In the genomic region with DNA sequence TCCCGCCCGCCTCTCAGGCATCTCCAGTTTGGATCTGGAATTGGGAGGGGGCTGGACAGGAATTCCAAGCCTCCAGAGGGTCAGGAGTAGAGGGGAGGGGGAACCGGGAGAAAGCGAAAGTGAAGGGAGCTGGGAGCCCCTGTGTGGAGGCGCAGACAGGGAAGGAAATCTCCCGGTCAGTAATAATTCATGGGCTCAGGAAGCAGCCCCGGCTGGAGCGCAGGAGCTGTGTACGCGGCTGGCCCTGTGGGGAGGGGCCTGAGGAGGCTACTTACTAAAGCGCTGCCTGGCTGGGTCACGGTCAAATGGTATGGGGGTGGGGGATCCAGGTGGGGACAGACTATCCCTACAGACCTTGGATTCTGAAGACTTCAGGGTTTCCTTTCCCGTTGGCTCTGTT, we compare ENCODE assay signal across 8 mouse cellular contexts. TPM values are rescaled to one million over a fixed set of nuclear protein-coding genes. Genes with fewer than 3 reads are reported as not detected.
A peak's percentile ranks its signal among the peaks of the same experiment; 100 is the strongest.
DNase-seq lines count a peak whose midpoint lies in the region; ATAC-seq and TF ChIP-seq lines count a peak whose summit lies in the region.

No protein-coding gene starts in this region.

- no peaks in the 10 kb centered on the region for H3K9me3 ChIP-seq in ES-E14 (ENCODE audit: control insufficient read depth, insufficient read depth, low read depth, low read length)
- no peaks in the 10 kb centered on the region for H3K9me3 ChIP-seq in heart, embryonic 14.5 days (ENCODE audit: control insufficient read depth, low read length)
- no peaks in the 10 kb centered on the region for H3K9me3 ChIP-seq in kidney, embryonic 16.5 days (ENCODE audit: low read length)

- peaks cover 58% of the 10 kb centered on the region for H3K27me3 ChIP-seq in heart, embryonic 14.5 days (ENCODE audit: control insufficient read depth, insufficient read depth, low read length)
- peaks cover 33% of the 10 kb centered on the region for H3K27me3 ChIP-seq in kidney, embryonic 16.5 days (ENCODE audit: insufficient read depth, low read length)

- no peak for DNase-seq in ES-E14 (ENCODE audit: low read depth, low spot score)
- DNase-seq in embryo, embryonic 11 days = peak; percentile 89
- DNase-seq in lung, postnatal 25 days (ENCODE audit: low spot score) = peak; percentile 22
- DNase-seq in ovary, adult 18-20 months (ENCODE audit: low spot score) = no peak

- no peak overlapping the region for H3K27ac ChIP-seq in ES-E14 (ENCODE audit: insufficient read depth, low read depth, low read length, poor library complexity, severe bottlenecking)
- 0 out of 4 replicates have a peak overlapping the region, but pooled peaks of 1 of the 2 experiments have one; percentile 8 for H3K27ac ChIP-seq in heart, embryonic 14.5 days (replicated peaks in 1 of 2; ENCODE audit: control insufficient read depth in 1 of 2, insufficient read depth in 1 of 2, low read depth in 2 of 2, low read length in 2 of 2)
- H3K27ac ChIP-seq in kidney, embryonic 16.5 days (ENCODE audit: low read length) = peak overlapping the region; percentile 77

- peak overlapping the region; percentile 88 for H3K4me2 ChIP-seq in heart, embryonic 14.5 days (ENCODE audit: low read length)
- peak overlapping the region; percentile 82 for H3K4me2 ChIP-seq in kidney, embryonic 16.5 days (replicated peaks; ENCODE audit: low read depth, low read length)

- H3K36me3 ChIP-seq in ES-E14 (ENCODE audit: control insufficient read depth, insufficient read depth, low read length, poor library complexity, severe bottlenecking) = peaks cover 15% of the 10 kb centered on the region
- no peaks in the 10 kb centered on the region for H3K36me3 ChIP-seq in heart, embryonic 14.5 days (ENCODE audit: control insufficient read depth, insufficient read depth, low read length)
- no peaks in the 10 kb centered on the region for H3K36me3 ChIP-seq in kidney, embryonic 16.5 days (ENCODE audit: insufficient read depth, low read length)

- ATAC-seq in heart, embryonic 14.5 days (ENCODE audit: insufficient number of reproducible peaks, insufficient read depth, low FRiP score, low read depth) = peak; percentile 38
- peak; percentile 89 for ATAC-seq in kidney, embryonic 16.5 days (ENCODE audit: low FRiP score, low TSS enrichment)
- ATAC-seq in CD4-positive, CD25-positive, alpha-beta regulatory T cell, adult 4 months = no peak
- ATAC-seq in cerebellum, adult (ENCODE audit: insufficient number of reproducible peaks, low FRiP score, low TSS enrichment) = no peak

- in situ Hi-C loops in ES-E14 (cut with MboI; ENCODE audit: low sequenced_read_pairs in 2 of 2, unreplicated experiment in 2 of 2) = no loop called here

- peaks cover 6 to 16% of the 10 kb centered on the region in 2 experiments; a peak in 3 of 4 replicates for H3K4me1 ChIP-seq in ES-E14 (ENCODE audit: control insufficient read depth in 2 of 2, insufficient read depth in 2 of 2, low read length in 2 of 2, poor library complexity in 1 of 2)
- H3K4me1 ChIP-seq in heart, embryonic 14.5 days (ENCODE audit: control insufficient read depth in 2 of 2, insufficient read depth in 2 of 2, low read length in 2 of 2) = peaks cover 2 to 26% of the 10 kb centered on the region in 2 experiments; a peak in 2 of 4 replicates
- peaks cover 33% of the 10 kb centered on the region for H3K4me1 ChIP-seq in kidney, embryonic 16.5 days (ENCODE audit: insufficient read depth, low read length)

- WGBS in heart, embryonic 14.5 days = 4% methylated on average over 13 of the region's 13 CpGs
- WGBS in kidney, embryonic 16.5 days = 0% methylated on average over 13 of the region's 13 CpGs

- H3K9ac ChIP-seq in ES-E14 (ENCODE audit: insufficient read depth, low read depth, low read length, poor library complexity, severe bottlenecking) = peak overlapping the region; percentile 30; the same call in 1 of the 2 replicates
- peak overlapping the region; percentile 57 for H3K9ac ChIP-seq in heart, embryonic 14.5 days (ENCODE audit: low read length)
- peak overlapping the region; percentile 66 for H3K9ac ChIP-seq in kidney, embryonic 16.5 days (replicated peaks; ENCODE audit: low read length)

- peak overlapping the region; percentile 67 to 80 for H3K4me3 ChIP-seq in ES-E14 (ENCODE audit: insufficient read depth in 1 of 2, low read depth in 1 of 2, low read length in 2 of 2, poor library complexity in 1 of 2, severe bottlenecking in 1 of 2)
- H3K4me3 ChIP-seq in heart, embryonic 14.5 days (ENCODE audit: control insufficient read depth in 1 of 2, insufficient read depth in 1 of 2, low read depth in 1 of 2, low read length in 2 of 2) = peak overlapping the region; percentile 48 to 55
- H3K4me3 ChIP-seq in kidney, embryonic 16.5 days (ENCODE audit: low read length) = peak overlapping the region; percentile 55

TF ChIP-seq in ES-E14, 5 proteins besides CTCF, POLR2A, EP300 and RAD21:
- TF ChIP-seq ZC3H11A (IDR thresholded peaks at IDR 0.05; ENCODE audit: borderline replicate concordance, low read depth, low read length) (no peak), CHD2 (IDR thresholded peaks at IDR 0.05; ENCODE audit: low read depth, low read length) (no peak)

RNA-seq across cellular contexts. Expression of gene Tcf15, which starts 1.3 kb away (rescaled TPM):
- total RNA-seq in ES-E14 (2012; rRNA removed) = 22.4 and 54.6 TPM in 2 replicates
- polyA plus RNA-seq in heart, embryonic 14.5 days (2014; fragmentation: Nextera tagmentation; extraction: Ambion mirVana) = 16.0 and 19.5 TPM in 2 replicates
- polyA plus RNA-seq in kidney, embryonic 16.5 days (2015; fragmentation: Nextera tagmentation; extraction: Ambion mirVana) = 10.0 and 10.4 TPM in 2 replicates
- not detected for polyA plus RNA-seq in CD4-positive, CD25-positive, alpha-beta regulatory T cell, adult 4 months (2017; shearing (Covaris generic))

RNA-seq across cellular contexts. Expression of gene Srxn1, which starts 36.7 kb away (rescaled TPM):
- total RNA-seq in ES-E14 (2012; rRNA removed) = 16.0 and 18.3 TPM in 2 replicates
- polyA plus RNA-seq in heart, embryonic 14.5 days (2014; fragmentation: Nextera tagmentation; extraction: Ambion mirVana) = 5.7 and 6.1 TPM in 2 replicates
- polyA plus RNA-seq in kidney, embryonic 16.5 days (2015; fragmentation: Nextera tagmentation; extraction: Ambion mirVana) = 16.1 and 17.9 TPM in 2 replicates
- 1 to 10 TPM; 2.2 to 3.0 TPM for polyA plus RNA-seq in CD4-positive, CD25-positive, alpha-beta regulatory T cell, adult 4 months (2017; shearing (Covaris generic))

Comparison
In these comparisons a context has a peak if more than half of its experiments do, and no peak if none do; other contexts are left out.
1. DNase-seq: peak in embryo, embryonic 11 days (single experiment) and lung, postnatal 25 days (single experiment); none in ES-E14 (single experiment) and ovary, adult 18-20 months (single experiment).
2. ATAC-seq: peak in heart, embryonic 14.5 days (single experiment) and kidney, embryonic 16.5 days (single experiment); none in CD4-positive, CD25-positive, alpha-beta regulatory T cell, adult 4 months (single experiment) and cerebellum, adult (single experiment).
3. RNA of gene Tcf15, which starts 1.3 kb away (polyA plus RNA-seq): 16.0 to 19.5 TPM in heart, embryonic 14.5 days and 10.0 to 10.4 TPM in kidney, embryonic 16.5 days; not detected in CD4-positive, CD25-positive, alpha-beta regulatory T cell, adult 4 months; every median in the first group is over 10 times any median in the second.
4. Peak in every context shown above with its lines, with median percentiles within 50 percentile points of each other: H3K4me3 ChIP-seq and H3K9ac ChIP-seq.